ENCODE assay signal across 12 mouse cellular contexts in the genomic region with DNA sequence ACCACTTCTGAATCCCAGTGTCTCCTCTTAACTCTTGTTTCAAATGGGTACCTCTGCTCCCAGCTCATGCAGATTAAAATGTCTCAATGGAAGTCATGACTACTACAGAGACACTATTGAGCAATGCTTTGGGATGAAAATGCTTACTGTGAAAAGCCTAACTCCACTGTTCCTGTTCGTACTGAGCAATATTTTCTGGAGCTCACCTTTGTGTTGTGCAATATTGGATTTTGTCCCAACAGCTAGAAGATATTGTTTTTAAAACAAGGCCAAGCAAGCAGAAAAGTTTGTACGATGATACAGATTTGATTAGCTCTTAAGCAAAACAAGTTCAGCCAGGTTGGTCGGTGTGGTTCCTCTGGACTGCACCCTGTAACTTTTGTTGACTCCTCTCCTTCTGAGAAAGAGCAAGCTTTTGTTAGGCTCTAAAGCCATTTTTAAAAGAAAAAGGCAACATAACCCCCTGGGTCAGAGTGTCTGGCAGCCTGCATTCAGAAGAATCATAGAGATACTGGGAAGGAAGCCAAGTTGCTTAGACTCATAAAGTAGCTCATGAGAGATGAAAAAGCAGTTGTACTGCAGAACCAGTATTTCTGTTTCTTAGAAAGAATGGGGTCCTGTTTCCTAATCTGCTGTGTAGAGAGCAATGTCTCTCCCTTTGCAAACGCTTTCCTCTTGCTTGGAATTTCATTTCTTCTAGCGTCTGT.
DNase-seq lines count a peak whose midpoint lies in the region; ATAC-seq and TF ChIP-seq lines count a peak whose summit lies in the region.
"Had no signal": no experiment of that assay in that cellular context is flagged by ENCODE, and none has a peak within 500 bp of the region (broad histone marks: within the 10 kb centered on the region; RNA-seq: fewer than 3 reads in every experiment).

No protein-coding gene starts in this region.

- TF ChIP-seq CTCF in lung, postnatal 0 days (IDR thresholded peaks at IDR 0.05), result no peak

- 54% methylated on average over 5 of the region's 5 CpGs for WGBS in embryonic facial prominence, embryonic 13.5 days
- 82% methylated on average over 5 of the region's 5 CpGs for WGBS in embryonic facial prominence, embryonic 10.5 days
- WGBS in lung, postnatal 0 days, result 23% methylated on average over 5 of the region's 5 CpGs
- WGBS in kidney, embryonic 15.5 days, result 53% methylated on average over 5 of the region's 5 CpGs

- DNase-seq in embryonic facial prominence, embryonic 10.5 days (ENCODE audit: low spot score), result no peak
- DNase-seq in lung, postnatal 0 days (ENCODE audit: low spot score), result peak; percentile 50
- no peak for DNase-seq in lung, postnatal 14 days
- peak; percentile 18 for DNase-seq in ovary, postnatal 14 days (ENCODE audit: low spot score)
- no peak for DNase-seq in layer of hippocampus, postnatal 10 days (ENCODE audit: low spot score in 2 of 2)
- no peak for DNase-seq in spleen, adult 18-20 months
- DNase-seq: B cell, adult 2 months; right cerebral cortex, postnatal 25 days had no signal

- H3K4me2 ChIP-seq in embryonic facial prominence, embryonic 13.5 days, result no peak overlapping the region
- H3K4me2 ChIP-seq in lung, postnatal 0 days (replicated peaks; ENCODE audit: low read depth, low read length), result no peak overlapping the region
- H3K4me2 ChIP-seq in kidney, embryonic 15.5 days, result no peak overlapping the region

- H3K4me1 ChIP-seq in embryonic facial prominence, embryonic 13.5 days, result peaks cover 6% of the 10 kb centered on the region; the same call in 1 of the 2 replicates
- no peaks in the 10 kb centered on the region for H3K4me1 ChIP-seq in embryonic facial prominence, embryonic 10.5 days
- 0 out of 2 replicates have a peak, but pooled peaks cover 4% of the 10 kb centered on the region for H3K4me1 ChIP-seq in lung, postnatal 0 days (ENCODE audit: insufficient read depth, low read depth, low read length)
- no peaks in the 10 kb centered on the region for H3K4me1 ChIP-seq in kidney, embryonic 15.5 days

- H3K27ac ChIP-seq in embryonic facial prominence, embryonic 13.5 days, result peak overlapping the region; percentile 55
- no peak overlapping the region for H3K27ac ChIP-seq in embryonic facial prominence, embryonic 10.5 days (replicated peaks)
- no peak overlapping the region for H3K27ac ChIP-seq in lung, postnatal 0 days (ENCODE audit: low read length)
- peak overlapping the region; percentile 73 for H3K27ac ChIP-seq in kidney, embryonic 15.5 days
- H3K27ac ChIP-seq: left cerebral cortex, adult 2 months had no signal

- H3K27me3 ChIP-seq in embryonic facial prominence, embryonic 13.5 days, result no peaks in the 10 kb centered on the region
- no peaks in the 10 kb centered on the region for H3K27me3 ChIP-seq in embryonic facial prominence, embryonic 10.5 days (replicated peaks; ENCODE audit: low read depth, poor library complexity, severe bottlenecking)
- H3K27me3 ChIP-seq in lung, postnatal 0 days (replicated peaks; ENCODE audit: insufficient read depth, low read length), result no peaks in the 10 kb centered on the region
- no peaks in the 10 kb centered on the region for H3K27me3 ChIP-seq in kidney, embryonic 15.5 days

- H3K4me3 ChIP-seq in embryonic facial prominence, embryonic 13.5 days, result no peak overlapping the region
- H3K4me3 ChIP-seq in embryonic facial prominence, embryonic 10.5 days, result no peak overlapping the region
- no peak overlapping the region for H3K4me3 ChIP-seq in lung, postnatal 0 days (ENCODE audit: low read depth, low read length)
- H3K4me3 ChIP-seq in kidney, embryonic 15.5 days (replicated peaks), result no peak overlapping the region
- H3K4me3 ChIP-seq: erythroblast, embryonic 14.5 days; left cerebral cortex, adult 2 months had no signal

- no peaks in the 10 kb centered on the region for H3K36me3 ChIP-seq in embryonic facial prominence, embryonic 13.5 days
- H3K36me3 ChIP-seq in embryonic facial prominence, embryonic 10.5 days (replicated peaks), result no peaks in the 10 kb centered on the region
- H3K36me3 ChIP-seq in lung, postnatal 0 days (ENCODE audit: insufficient read depth, low read length), result no peaks in the 10 kb centered on the region
- no peaks in the 10 kb centered on the region for H3K36me3 ChIP-seq in kidney, embryonic 15.5 days

- ATAC-seq in embryonic facial prominence, embryonic 13.5 days (ENCODE audit: insufficient number of reproducible peaks, insufficient read depth, low FRiP score, low TSS enrichment, low read depth), result 0 out of 2 replicates have a peak, but pooled peaks have one; percentile 3
- ATAC-seq in lung, postnatal 0 days, result peak; percentile 21; the same call in 1 of the 2 replicates
- 0 out of 2 replicates have a peak, but pooled peaks have one; percentile 58 for ATAC-seq in kidney, embryonic 15.5 days (replicated peaks; ENCODE audit: low FRiP score)

- TF ChIP-seq EP300 in lung, postnatal 0 days (IDR thresholded peaks at IDR 0.05), result no peak

- H3K9ac ChIP-seq in embryonic facial prominence, embryonic 13.5 days, result no peak overlapping the region
- no peak overlapping the region for H3K9ac ChIP-seq in lung, postnatal 0 days (replicated peaks; ENCODE audit: low read depth)
- H3K9ac ChIP-seq in kidney, embryonic 15.5 days, result no peak overlapping the region

- H3K9me3 ChIP-seq in embryonic facial prominence, embryonic 13.5 days, result no peaks in the 10 kb centered on the region
- no peaks in the 10 kb centered on the region for H3K9me3 ChIP-seq in embryonic facial prominence, embryonic 10.5 days
- H3K9me3 ChIP-seq in lung, postnatal 0 days (ENCODE audit: low read length), result no peaks in the 10 kb centered on the region
- no peaks in the 10 kb centered on the region for H3K9me3 ChIP-seq in kidney, embryonic 15.5 days (replicated peaks)

Comparison
In these comparisons a context has a peak if more than half of its experiments do, and no peak if none do; other contexts are left out.
1. H3K27ac ChIP-seq: peak in embryonic facial prominence, embryonic 13.5 days (single experiment) and kidney, embryonic 15.5 days (single experiment); none in embryonic facial prominence, embryonic 10.5 days (single experiment) and lung, postnatal 0 days (single experiment).
2. DNase-seq: peak in lung, postnatal 0 days (single experiment) and ovary, postnatal 14 days (single experiment); none in embryonic facial prominence, embryonic 10.5 days (single experiment), lung, postnatal 14 days (single experiment), layer of hippocampus, postnatal 10 days (0 of 2) and spleen, adult 18-20 months (0 of 2).
3. ATAC-seq: peak in every context shown above with its lines; median percentile 58 in kidney, embryonic 15.5 days; 21 in lung, postnatal 0 days; 3 in embryonic facial prominence, embryonic 13.5 days.